Mouse (Mus musculus): ENCODE measurements around the gene Rusc2. TPM values are rescaled to one million over a fixed set of nuclear protein-coding genes. Genes with fewer than 3 reads are reported as not detected.

Rusc2 gene
- total RNA-seq, 2 experiments from 2014 or later: 0.44 to 0.71 TPM

Other genes starting within 250 kb of the Rusc2 start
- gene Atp8b5, start 114.8 kb upstream of the Rusc2 start, total RNA-seq (2015): 0.15 TPM in 1 of 2 replicates, not detected in the other
- 0.04 and 1.0 TPM in 2 replicates for gene Atp8b5, start 114.8 kb upstream of the Rusc2 start, total RNA-seq (2017)
- not detected in 2 replicates for gene Fam166b, start 47.2 kb downstream of the Rusc2 start, total RNA-seq (2015)
- not detected in 2 replicates for gene Fam166b, start 47.2 kb downstream of the Rusc2 start, total RNA-seq (2017)
- 5.2 and 6.3 TPM in 2 replicates for gene Tesk1, start 60.0 kb downstream of the Rusc2 start, total RNA-seq (2015)
- gene Tesk1, start 60.0 kb downstream of the Rusc2 start, total RNA-seq (2017): 5.7 and 5.9 TPM in 2 replicates
- gene Cd72, start 72.6 kb downstream of the Rusc2 start, total RNA-seq (2015): 2.2 and 6.3 TPM in 2 replicates
- gene Cd72, start 72.6 kb downstream of the Rusc2 start, total RNA-seq (2017): 8.2 and 8.7 TPM in 2 replicates
- not detected in 2 replicates for gene Sit1, start 101.8 kb downstream of the Rusc2 start, total RNA-seq (2015)
- gene Sit1, start 101.8 kb downstream of the Rusc2 start, total RNA-seq (2017): not detected in 2 replicates
- gene Ccdc107, start 110.9 kb downstream of the Rusc2 start, total RNA-seq (2015): 34.5 and 43.0 TPM in 2 replicates
- gene Ccdc107, start 110.9 kb downstream of the Rusc2 start, total RNA-seq (2017): 49.6 and 53.9 TPM in 2 replicates
- gene Arhgef39, start 117.7 kb downstream of the Rusc2 start, total RNA-seq (2015): 44.2 and 55.1 TPM in 2 replicates
- 47.5 and 65.0 TPM in 2 replicates for gene Arhgef39, start 117.7 kb downstream of the Rusc2 start, total RNA-seq (2017)
- 10.4 and 15.0 TPM in 2 replicates for gene Car9, start 125.0 kb downstream of the Rusc2 start, total RNA-seq (2015)
- gene Car9, start 125.0 kb downstream of the Rusc2 start, total RNA-seq (2017): 4.0 and 10.5 TPM in 2 replicates
- 0.56 and 3.0 TPM in 2 replicates for gene Tpm2, start 141.8 kb downstream of the Rusc2 start, total RNA-seq (2015)
- gene Tpm2, start 141.8 kb downstream of the Rusc2 start, total RNA-seq (2017): 3.8 and 5.8 TPM in 2 replicates
- gene Creb3, start 180.4 kb downstream of the Rusc2 start, total RNA-seq (2015): 8.9 and 10.3 TPM in 2 replicates
- 41.6 and 64.7 TPM in 2 replicates for gene Creb3, start 180.4 kb downstream of the Rusc2 start, total RNA-seq (2017)
- 125 and 138 TPM in 2 replicates for gene Tln1, start 180.7 kb downstream of the Rusc2 start, total RNA-seq (2015)
- 167 and 253 TPM in 2 replicates for gene Tln1, start 180.7 kb downstream of the Rusc2 start, total RNA-seq (2017)
- 20.6 and 23.3 TPM in 2 replicates for gene Rgp1, start 196.7 kb downstream of the Rusc2 start, total RNA-seq (2015)
- 8.7 and 14.5 TPM in 2 replicates for gene Rgp1, start 196.7 kb downstream of the Rusc2 start, total RNA-seq (2017)
- 4.8 and 9.3 TPM in 2 replicates for gene Gba2, start 196.9 kb downstream of the Rusc2 start, total RNA-seq (2015)
- 7.2 and 8.1 TPM in 2 replicates for gene Gba2, start 196.9 kb downstream of the Rusc2 start, total RNA-seq (2017)
- gene Msmp, start 202.5 kb downstream of the Rusc2 start, total RNA-seq (2015): not detected in 2 replicates
- gene Msmp, start 202.5 kb downstream of the Rusc2 start, total RNA-seq (2017): not detected in 2 replicates
- gene Npr2, start 250.0 kb downstream of the Rusc2 start, total RNA-seq (2015): 0.30 and 1.4 TPM in 2 replicates
- 0.21 and 1.3 TPM in 2 replicates for gene Npr2, start 250.0 kb downstream of the Rusc2 start, total RNA-seq (2017)

All from megakaryocyte progenitor cell, adult 5-6 weeks (primary cell).